Mouse (Mus musculus) hindbrain, embryonic 12.5 days (tissue): ENCODE data around the gene Dgki. TPM values are rescaled to one million over a fixed set of nuclear protein-coding genes. Genes with fewer than 3 reads are reported as not detected.

Experiments used
- polyA plus RNA-seq: library from polyadenylated mRNA; unstranded; fragments of >200 nt; fragmentation: Nextera tagmentation; extraction: Ambion mirVana; gene quantifications from 2 replicates; pipeline ENCODE4 v1.2.1, GENCODE M21; 2016

The Dgki gene
- polyA plus RNA-seq, 1 experiment from 2014 or later: 4.2 TPM

Other genes with a start within 250 kb of the Dgki start
- gene Creb3l2, start 142.0 kb upstream of the Dgki start, polyA plus RNA-seq: 14.9 and 16.7 TPM in 2 replicates
- gene Akr1d1, start 230.0 kb upstream of the Dgki start, polyA plus RNA-seq: not detected in 2 replicates